Mouse (Mus musculus): Measurements from ENCODE around the gene Btbd35f27. TPM values are rescaled to one million over a fixed set of nuclear protein-coding genes. Genes with fewer than 3 reads are reported as not detected.
"Not testable (repeated sequence)": the region's sequence is repeated elsewhere in the genome, so short reads cannot be mapped to it uniquely, and the experiment has no call there.

Gene Btbd35f27
- polyA plus RNA-seq (2015; fragmentation: Nextera tagmentation; extraction: Ambion mirVana) = not detected in 2 replicates

- H3K36me3 ChIP-seq (ENCODE audit: insufficient read depth, low read length); H3K4me1 ChIP-seq (ENCODE audit: insufficient read depth, low read length); H3K4me3 ChIP-seq (ENCODE audit: low read length); H3K9me3 ChIP-seq (ENCODE audit: low read length); H3K9ac ChIP-seq (replicated peaks; ENCODE audit: low read length); H3K27me3 ChIP-seq (ENCODE audit: insufficient read depth, low read length); H3K27ac ChIP-seq (ENCODE audit: low read length); ATAC-seq (ENCODE audit: low FRiP score, low TSS enrichment); H3K4me2 ChIP-seq (replicated peaks; ENCODE audit: low read depth, low read length): not testable (repeated sequence)
- 73% methylated on average over 2 of the region's 3 CpGs for WGBS
Observed at GRCm38 (mm10) chrX:4951835-4952234, at the start of gene Btbd35f27. Gene Btbd35f27 (plus strand): TSS chrX:4952135.

Other genes with a start within 250 kb of the Btbd35f27 start
- gene Btbd35f4, start 151.6 kb upstream of the Btbd35f27 start, polyA plus RNA-seq (2015; fragmentation: Nextera tagmentation; extraction: Ambion mirVana) = not detected in 2 replicates